ENCODE assay signal across 16 mouse cellular contexts in the genomic region with DNA sequence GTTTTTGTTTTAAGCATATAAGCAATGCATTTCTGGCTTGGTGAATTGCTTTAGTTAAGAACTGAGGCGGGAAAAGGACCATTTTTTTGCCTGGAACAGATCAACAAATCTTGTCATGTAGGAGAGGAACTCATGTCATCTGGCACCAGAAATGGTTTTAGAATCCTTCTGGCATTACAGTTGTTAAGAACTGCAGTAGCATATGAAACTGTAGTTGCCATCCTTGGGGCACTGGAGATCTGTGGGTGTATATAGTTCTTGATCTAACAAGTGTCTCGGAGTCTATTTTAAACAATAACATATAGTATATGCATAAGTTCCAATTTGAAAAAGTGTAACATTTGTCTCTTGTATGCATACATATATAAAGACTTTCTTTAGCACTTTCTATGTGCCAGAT.
"Had no signal": no experiment of that assay in that cellular context is flagged by ENCODE, and none has a peak within 500 bp of the region (broad histone marks: within the 10 kb centered on the region; RNA-seq: fewer than 3 reads in every experiment).

No protein-coding gene starts in this region.

- ATAC-seq: intestine, embryonic 15.5 days; lung, postnatal 0 days had no signal

- H3K9me3 ChIP-seq: intestine, embryonic 15.5 days; limb, embryonic 10.5 days; liver, embryonic 15.5 days; midbrain, embryonic 10.5 days; neural tube, embryonic 15.5 days had no signal

- H3K27ac ChIP-seq: intestine, embryonic 15.5 days; limb, embryonic 10.5 days; liver, embryonic 15.5 days; midbrain, embryonic 10.5 days; neural tube, embryonic 15.5 days had no signal

- H3K4me2 ChIP-seq: intestine, embryonic 15.5 days; liver, embryonic 11.5 days; liver, embryonic 15.5 days; neural tube, embryonic 15.5 days had no signal

- H3K4me3 ChIP-seq: intestine, embryonic 15.5 days; limb, embryonic 10.5 days; liver, embryonic 15.5 days; midbrain, embryonic 10.5 days; myocyte; neural tube, embryonic 15.5 days had no signal

- H3K4me1 ChIP-seq: intestine, embryonic 15.5 days; limb, embryonic 10.5 days; liver, embryonic 15.5 days; midbrain, embryonic 10.5 days; neural tube, embryonic 15.5 days had no signal

- H3K9ac ChIP-seq: intestine, embryonic 15.5 days; liver, embryonic 15.5 days; neural tube, embryonic 15.5 days had no signal

- H3K36me3 ChIP-seq: intestine, embryonic 15.5 days; limb, embryonic 10.5 days; liver, embryonic 15.5 days; midbrain, embryonic 10.5 days; neural tube, embryonic 15.5 days had no signal

- H3K27me3 ChIP-seq: intestine, embryonic 15.5 days; liver, embryonic 15.5 days; neural tube, embryonic 15.5 days had no signal

- DNase-seq: kidney, adult 18-20 months; kidney, postnatal 10 days; kidney, postnatal 4 days; lung, adult 2 months; lung, postnatal 36 days; midbrain, embryonic 14.5 days; spleen, adult 18-20 months; thymus, postnatal 36 days had no signal
